In genomic region chr3:103470586-103471400, GRCm38 (mm10) we compare ENCODE assay signal across 28 mouse cellular contexts.
DNase-seq lines count a peak whose midpoint lies in the region; ATAC-seq and TF ChIP-seq lines count a peak whose summit lies in the region.
"Had no signal": no experiment of that assay in that cellular context is flagged by ENCODE, and none has a peak within 500 bp of the region (broad histone marks: within the 10 kb centered on the region; RNA-seq: fewer than 3 reads in every experiment).

No protein-coding gene starts in this region.

- no peaks in the 10 kb centered on the region for H3K27me3 ChIP-seq in testis, adult 2 months (ENCODE audit: control insufficient read depth, insufficient read depth, low read length)
- no peaks in the 10 kb centered on the region for H3K27me3 ChIP-seq in Patski
- no peaks in the 10 kb centered on the region for H3K27me3 ChIP-seq in hindbrain, embryonic 12.5 days
- H3K27me3 ChIP-seq: forebrain, embryonic 13.5 days; heart, embryonic 12.5 days; heart, embryonic 15.5 days had no signal

- no peaks in the 10 kb centered on the region for H3K9me3 ChIP-seq in hindbrain, embryonic 12.5 days (replicated peaks)
- H3K9me3 ChIP-seq: forebrain, embryonic 10.5 days; forebrain, embryonic 13.5 days; G1E; heart, embryonic 12.5 days; heart, embryonic 15.5 days; hindbrain, embryonic 10.5 days had no signal

- H3K9ac ChIP-seq in hindbrain, embryonic 12.5 days = no peak overlapping the region
- H3K9ac ChIP-seq: forebrain, embryonic 13.5 days; heart, embryonic 12.5 days; heart, embryonic 15.5 days; hindbrain, embryonic 14.5 days had no signal

- DNase-seq in kidney, adult 9 months = peak; percentile 15
- no peak for DNase-seq in kidney, postnatal 4 days
- DNase-seq in testis, postnatal 14 days (ENCODE audit: low spot score) = no peak
- peak; percentile 98 for DNase-seq in Patski (ENCODE audit: low read depth, low spot score)
- DNase-seq in MN1 (ENCODE audit: low spot score) = no peak
- DNase-seq: adrenal gland, adult 2 months; adrenal gland, postnatal 14 days; cerebellum, adult 18-20 months; cerebellum, adult 9-10 months; cerebellum, postnatal 14 days; gastrocnemius, postnatal 10 days; gastrocnemius, postnatal 36 days; heart, postnatal 10 days; heart, postnatal 36 days had no signal

- no peak for TF ChIP-seq POLR2A in testis, adult 2 months (IDR thresholded peaks at IDR 0.05; ENCODE audit: control insufficient read depth, low read depth, low read length)
- TF ChIP-seq POLR2A in bone marrow, adult 2 months (IDR thresholded peaks at IDR 0.05; ENCODE audit: borderline replicate concordance, control insufficient read depth, low read depth, low read length) = no peak

- no peaks in the 10 kb centered on the region for H3K4me1 ChIP-seq in testis, adult 2 months (ENCODE audit: control insufficient read depth, insufficient read depth, low read length)
- no peaks in the 10 kb centered on the region for H3K4me1 ChIP-seq in bone marrow, adult 2 months (ENCODE audit: control insufficient read depth, insufficient read depth, low read length)
- H3K4me1 ChIP-seq in hindbrain, embryonic 12.5 days = peaks cover 3% of the 10 kb centered on the region; the same call in 1 of the 2 replicates
- H3K4me1 ChIP-seq: heart, embryonic 12.5 days; heart, embryonic 15.5 days had no signal

- H3K4me2 ChIP-seq in hindbrain, embryonic 12.5 days (replicated peaks) = no peak overlapping the region
- H3K4me2 ChIP-seq: forebrain, embryonic 13.5 days; heart, embryonic 12.5 days; heart, embryonic 15.5 days; hindbrain, embryonic 14.5 days had no signal

- in situ Hi-C loops in Patski (cut with MboI; ENCODE audit: low pct_unique_long_range_greater_than_20kb) = no loop called here

- CTCF ChIA-PET in Patski (lab: Charles Lee) = interaction anchor here (0.8 to 1.8 kb wide), 5 partner anchors 13 to 269 kb away, joined by 3 to 4 read pairs (median 3); partner anchors contain the start of gene Olfml3

- POLR2A ChIA-PET in Patski (lab: Charles Lee) = no interaction called here

- no peak overlapping the region for H3K4me3 ChIP-seq in testis, adult 2 months (ENCODE audit: control insufficient read depth, low read depth, low read length)
- H3K4me3 ChIP-seq in bone marrow, adult 2 months (replicated peaks; ENCODE audit: control insufficient read depth, low read depth, low read length) = no peak overlapping the region
- no peak overlapping the region for H3K4me3 ChIP-seq in hindbrain, embryonic 12.5 days
- H3K4me3 ChIP-seq: forebrain, embryonic 10.5 days; forebrain, embryonic 13.5 days; heart, embryonic 12.5 days; heart, embryonic 15.5 days; hindbrain, embryonic 10.5 days had no signal

- peak; percentile 29; the same call in 1 of the 2 replicates for TF ChIP-seq CTCF in testis, adult 2 months (IDR thresholded peaks at IDR 0.05; ENCODE audit: control insufficient read depth, insufficient read depth, insufficient replicate concordance, low read depth, low read length)
- TF ChIP-seq CTCF in Patski (IDR thresholded peaks at IDR 0.05) = peak; percentile 63
- peak; percentile 8; the same call in 1 of the 2 replicates for TF ChIP-seq CTCF in bone marrow, adult 2 months (IDR thresholded peaks at IDR 0.05; ENCODE audit: control insufficient read depth, insufficient read depth, low read length)

- no peaks in the 10 kb centered on the region for H3K36me3 ChIP-seq in testis, adult 2 months (ENCODE audit: control insufficient read depth, insufficient read depth, low read length)
- H3K36me3 ChIP-seq in hindbrain, embryonic 12.5 days = no peaks in the 10 kb centered on the region
- H3K36me3 ChIP-seq: forebrain, embryonic 10.5 days; G1E; heart, embryonic 12.5 days; heart, embryonic 15.5 days; hindbrain, embryonic 10.5 days had no signal

- 86% methylated on average over 15 of the region's 15 CpGs for WGBS in bone marrow, adult 2 months
- WGBS in hindbrain, embryonic 12.5 days = 87% methylated on average over 15 of the region's 15 CpGs

- H3K27ac ChIP-seq in testis, adult 2 months (ENCODE audit: control insufficient read depth, insufficient read depth, low read depth, low read length) = no peak overlapping the region
- no peak overlapping the region for H3K27ac ChIP-seq in bone marrow, adult 2 months (ENCODE audit: control insufficient read depth, insufficient read depth, low read depth, low read length, poor library complexity)
- no peak overlapping the region for H3K27ac ChIP-seq in hindbrain, embryonic 12.5 days
- H3K27ac ChIP-seq: forebrain, embryonic 10.5 days; forebrain, embryonic 13.5 days; heart, embryonic 15.5 days; hindbrain, embryonic 10.5 days; hindbrain, embryonic 14.5 days; hindbrain, postnatal 0 days had no signal

- peak; percentile 60 for ATAC-seq in Patski
- ATAC-seq in hindbrain, embryonic 12.5 days (ENCODE audit: low FRiP score) = no peak
- ATAC-seq: CD4-positive, CD25-positive, alpha-beta regulatory T cell, adult 4 months; forebrain, embryonic 13.5 days; forebrain, embryonic 16.5 days; hindbrain, postnatal 0 days; inflammation-experienced regulatory T-cells, adult 6 months had no signal

Comparison
In these comparisons a context has a peak if more than half of its experiments do, and no peak if none do; other contexts are left out.
1. DNase-seq: peak in kidney, adult 9 months (single experiment) and Patski (single experiment); none in kidney, postnatal 4 days (0 of 2), testis, postnatal 14 days (single experiment) and MN1 (single experiment).
2. CTCF ChIP-seq: peak in every context shown above with its lines; median percentile 63 in Patski; 29 in testis, adult 2 months; 8 in bone marrow, adult 2 months.